ENCODE assay signal across 14 mouse cellular contexts in genomic region chr10:126988513-126989165, GRCm38 (mm10). TPM values are rescaled to one million over a fixed set of nuclear protein-coding genes. Genes with fewer than 3 reads are reported as not detected.
A peak's percentile ranks its signal among the peaks of the same experiment; 100 is the strongest.
DNase-seq lines count a peak whose midpoint lies in the region; ATAC-seq and TF ChIP-seq lines count a peak whose summit lies in the region.
"Had no signal": no experiment of that assay in that cellular context is flagged by ENCODE, and none has a peak within 500 bp of the region (broad histone marks: within the 10 kb centered on the region; RNA-seq: fewer than 3 reads in every experiment).

No protein-coding gene starts in this region.

- TF ChIP-seq POLR2A in heart, adult 2 months (IDR thresholded peaks at IDR 0.05; ENCODE audit: insufficient read depth, low read depth, low read length): no peak

- H3K79me2 ChIP-seq in heart, adult 2 months (replicated peaks; ENCODE audit: control insufficient read depth, insufficient read depth, low read length): peaks cover 24% of the 10 kb centered on the region

- H3K4me1 ChIP-seq in heart, adult 2 months (ENCODE audit: control insufficient read depth, insufficient read depth, low read length): peaks cover 63% of the 10 kb centered on the region
- peaks cover 71% of the 10 kb centered on the region for H3K4me1 ChIP-seq in lung, embryonic 15.5 days
- H3K4me1 ChIP-seq in embryonic facial prominence, embryonic 14.5 days (ENCODE audit: control insufficient read depth, insufficient read depth, low read length): peaks cover 48% of the 10 kb centered on the region
- peaks cover 63% of the 10 kb centered on the region for H3K4me1 ChIP-seq in liver, embryonic 15.5 days (replicated peaks)

- DNase-seq in heart, adult 2 months: no peak
- no peak for DNase-seq in heart, postnatal 36 days
- DNase-seq in lung, postnatal 10 days: no peak
- no peak for DNase-seq in embryonic facial prominence, embryonic 14.5 days (ENCODE audit: low spot score)
- DNase-seq in gastrocnemius, adult 18-20 months (ENCODE audit: low spot score): no peak
- no peak for DNase-seq in layer of hippocampus, postnatal 14 days (ENCODE audit: low spot score in 2 of 2)
- DNase-seq: kidney, adult 11 months; thymus, adult 18-20 months had no signal

- intact Hi-C loops in heart, adult 2 months (cut with DNase I): no loop called here
- intact Hi-C loops in heart, postnatal 36 days (cut with DNase I): loop anchor here (2.0 kb wide), 1 partner anchor 16 kb away; no protein-coding TSS in a partner anchor

- no peak overlapping the region for H3K4me3 ChIP-seq in heart, adult 2 months
- no peak overlapping the region for H3K4me3 ChIP-seq in lung, embryonic 15.5 days
- H3K4me3 ChIP-seq in embryonic facial prominence, embryonic 14.5 days (ENCODE audit: low read depth, low read length): no peak overlapping the region
- H3K4me3 ChIP-seq in liver, embryonic 15.5 days (replicated peaks): no peak overlapping the region

- H3K9me3 ChIP-seq in lung, embryonic 15.5 days: no peaks in the 10 kb centered on the region
- H3K9me3 ChIP-seq in embryonic facial prominence, embryonic 14.5 days (ENCODE audit: control insufficient read depth, low read length): no peaks in the 10 kb centered on the region
- H3K9me3 ChIP-seq in liver, embryonic 15.5 days (replicated peaks): no peaks in the 10 kb centered on the region

- WGBS in heart, adult 2 months: 21% methylated on average over 5 of the region's 5 CpGs
- 49% methylated on average over 5 of the region's 5 CpGs for WGBS in lung, embryonic 15.5 days
- WGBS in embryonic facial prominence, embryonic 14.5 days: 71% methylated on average over 5 of the region's 5 CpGs
- 34% methylated on average over 5 of the region's 5 CpGs for WGBS in liver, embryonic 15.5 days (ENCODE audit: insufficient replicate concordance)

- 0 out of 2 replicates have a peak overlapping the region, but pooled peaks have one; percentile 3 for H3K9ac ChIP-seq in heart, adult 2 months (ENCODE audit: low read depth, low read length)
- no peak overlapping the region for H3K9ac ChIP-seq in lung, embryonic 15.5 days
- H3K9ac ChIP-seq in embryonic facial prominence, embryonic 14.5 days (ENCODE audit: low read depth, low read length): no peak overlapping the region
- H3K9ac ChIP-seq in liver, embryonic 15.5 days: no peak overlapping the region

- no peak overlapping the region for H3K4me2 ChIP-seq in lung, embryonic 15.5 days
- no peak overlapping the region for H3K4me2 ChIP-seq in embryonic facial prominence, embryonic 14.5 days (ENCODE audit: low read depth, low read length)
- H3K4me2 ChIP-seq in liver, embryonic 15.5 days: no peak overlapping the region

- no peaks in the 10 kb centered on the region for H3K27me3 ChIP-seq in heart, adult 2 months (ENCODE audit: control insufficient read depth, insufficient read depth, low read length)
- no peaks in the 10 kb centered on the region for H3K27me3 ChIP-seq in lung, embryonic 15.5 days
- no peaks in the 10 kb centered on the region for H3K27me3 ChIP-seq in embryonic facial prominence, embryonic 14.5 days (replicated peaks; ENCODE audit: control insufficient read depth, insufficient read depth, low read length)
- no peaks in the 10 kb centered on the region for H3K27me3 ChIP-seq in liver, embryonic 15.5 days
- H3K27me3 ChIP-seq: CH12.LX had no signal

- TF ChIP-seq CTCF in heart, adult 2 months (IDR thresholded peaks at IDR 0.05): no peak

- ATAC-seq in lung, embryonic 15.5 days (ENCODE audit: borderline replicate concordance, extremely low read depth, low FRiP score, low TSS enrichment): no peak
- no peak for ATAC-seq in embryonic facial prominence, embryonic 14.5 days (ENCODE audit: low read depth)
- no peak for ATAC-seq in liver, embryonic 15.5 days (ENCODE audit: insufficient read depth)
- ATAC-seq: forebrain, embryonic 16.5 days had no signal

- peaks cover 19% of the 10 kb centered on the region for H3K36me3 ChIP-seq in heart, adult 2 months (ENCODE audit: control insufficient read depth, insufficient read depth, low read length)
- H3K36me3 ChIP-seq in lung, embryonic 15.5 days: peaks cover 23% of the 10 kb centered on the region
- H3K36me3 ChIP-seq in embryonic facial prominence, embryonic 14.5 days (ENCODE audit: control insufficient read depth, insufficient read depth, low read length): peaks cover 27% of the 10 kb centered on the region
- H3K36me3 ChIP-seq in liver, embryonic 15.5 days (replicated peaks): peaks cover 21% of the 10 kb centered on the region

- peak overlapping the region; percentile 73 for H3K27ac ChIP-seq in heart, adult 2 months
- peak overlapping the region; percentile 91; the same call in 1 of the 2 replicates for H3K27ac ChIP-seq in lung, embryonic 15.5 days
- peak overlapping the region; percentile 61 for H3K27ac ChIP-seq in embryonic facial prominence, embryonic 14.5 days (replicated peaks; ENCODE audit: low read depth, low read length)
- peak overlapping the region; percentile 24; the same call in 1 of the 2 replicates for H3K27ac ChIP-seq in liver, embryonic 15.5 days (replicated peaks)

- no peak for TF ChIP-seq EP300 in heart, adult 2 months (IDR thresholded peaks at IDR 0.05; ENCODE audit: insufficient read depth, low read depth, low read length)

RNA-seq across cellular contexts. Expression of gene Ctdsp2, which starts 10.1 kb away (rescaled TPM):
- total RNA-seq in heart, adult 2 months (2021): 100 to 1,000 TPM in 1 of 2 experiments, 10 to 100 TPM in 1; 82.2 to 108 TPM
- 85.6 and 114 TPM in 2 replicates for polyA plus RNA-seq in heart, adult 2 months (2012; rRNA removed)
- total RNA-seq in heart, postnatal 36 days (2021): 100 to 1,000 TPM; 131 to 136 TPM
- polyA plus RNA-seq in lung, embryonic 15.5 days (2015; fragmentation: Nextera tagmentation; extraction: Ambion mirVana): 68.6 and 73.1 TPM in 2 replicates
- 109 and 116 TPM in 2 replicates for polyA plus RNA-seq in embryonic facial prominence, embryonic 14.5 days (2014; fragmentation: Nextera tagmentation; extraction: Ambion mirVana)
- 11.3 and 12.9 TPM in 2 replicates for polyA plus RNA-seq in liver, embryonic 15.5 days (2015; fragmentation: Nextera tagmentation; extraction: Ambion mirVana)
- 100 to 1,000 TPM in 1 of 2 experiments, 10 to 100 TPM in 1; 84.5 to 110 TPM for total RNA-seq in gastrocnemius, adult 18-20 months (2021)
- total RNA-seq in layer of hippocampus, postnatal 14 days (2021): 10 to 100 TPM; 90.7 to 93.6 TPM

RNA-seq across cellular contexts. Expression of gene Avil, which starts 11.9 kb away (rescaled TPM):
- total RNA-seq in heart, adult 2 months (2021): under 1 TPM; 0.34 to 0.48 TPM
- 0.26 and 0.29 TPM in 2 replicates for polyA plus RNA-seq in heart, adult 2 months (2012; rRNA removed)
- total RNA-seq in heart, postnatal 36 days (2021): under 1 TPM; 0.35 to 0.80 TPM
- 0.25 and 0.39 TPM in 2 replicates for polyA plus RNA-seq in lung, embryonic 15.5 days (2015; fragmentation: Nextera tagmentation; extraction: Ambion mirVana)
- 7.8 and 9.0 TPM in 2 replicates for polyA plus RNA-seq in embryonic facial prominence, embryonic 14.5 days (2014; fragmentation: Nextera tagmentation; extraction: Ambion mirVana)
- polyA plus RNA-seq in liver, embryonic 15.5 days (2015; fragmentation: Nextera tagmentation; extraction: Ambion mirVana): 0.07 and 0.16 TPM in 2 replicates
- total RNA-seq in gastrocnemius, adult 18-20 months (2021): 1 to 10 TPM; 2.9 to 3.6 TPM
- total RNA-seq in layer of hippocampus, postnatal 14 days (2021): under 1 TPM; 0.48 to 0.62 TPM

RNA-seq across cellular contexts. Expression of gene Tsfm, which starts 42.0 kb away (rescaled TPM):
- 10 to 100 TPM; 50.8 to 58.7 TPM for total RNA-seq in heart, adult 2 months (2021)
- 40.0 and 42.4 TPM in 2 replicates for polyA plus RNA-seq in heart, adult 2 months (2012; rRNA removed)
- total RNA-seq in heart, postnatal 36 days (2021): 10 to 100 TPM; 56.1 to 62.2 TPM
- 73.2 and 79.2 TPM in 2 replicates for polyA plus RNA-seq in lung, embryonic 15.5 days (2015; fragmentation: Nextera tagmentation; extraction: Ambion mirVana)
- 61.0 and 61.3 TPM in 2 replicates for polyA plus RNA-seq in embryonic facial prominence, embryonic 14.5 days (2014; fragmentation: Nextera tagmentation; extraction: Ambion mirVana)
- polyA plus RNA-seq in liver, embryonic 15.5 days (2015; fragmentation: Nextera tagmentation; extraction: Ambion mirVana): 43.9 and 44.8 TPM in 2 replicates
- total RNA-seq in gastrocnemius, adult 18-20 months (2021): 10 to 100 TPM; 20.4 to 22.4 TPM
- 10 to 100 TPM; 27.4 to 31.9 TPM for total RNA-seq in layer of hippocampus, postnatal 14 days (2021)

RNA-seq across cellular contexts. Expression of gene Mettl1, which starts 52.6 kb away (rescaled TPM):
- 1 to 10 TPM; 6.3 to 7.0 TPM for total RNA-seq in heart, adult 2 months (2021)
- 12.3 and 16.0 TPM in 2 replicates for polyA plus RNA-seq in heart, adult 2 months (2012; rRNA removed)
- total RNA-seq in heart, postnatal 36 days (2021): 1 to 10 TPM; 7.7 to 7.9 TPM
- polyA plus RNA-seq in lung, embryonic 15.5 days (2015; fragmentation: Nextera tagmentation; extraction: Ambion mirVana): 45.8 and 49.6 TPM in 2 replicates
- 47.7 and 55.9 TPM in 2 replicates for polyA plus RNA-seq in embryonic facial prominence, embryonic 14.5 days (2014; fragmentation: Nextera tagmentation; extraction: Ambion mirVana)
- 15.6 and 15.7 TPM in 2 replicates for polyA plus RNA-seq in liver, embryonic 15.5 days (2015; fragmentation: Nextera tagmentation; extraction: Ambion mirVana)
- total RNA-seq in gastrocnemius, adult 18-20 months (2021): 1 to 10 TPM; 8.6 to 9.1 TPM
- 10 to 100 TPM; 10.2 to 10.9 TPM for total RNA-seq in layer of hippocampus, postnatal 14 days (2021)

RNA-seq across cellular contexts. Expression of gene Eef1akmt3, which starts 52.7 kb away (rescaled TPM):
- total RNA-seq in heart, adult 2 months (2021): not detected
- polyA plus RNA-seq in heart, adult 2 months (2012; rRNA removed): 0.06 TPM in 2 replicates
- not detected for total RNA-seq in heart, postnatal 36 days (2021)
- 0.52 and 0.58 TPM in 2 replicates for polyA plus RNA-seq in lung, embryonic 15.5 days (2015; fragmentation: Nextera tagmentation; extraction: Ambion mirVana)
- 0.84 and 1.0 TPM in 2 replicates for polyA plus RNA-seq in embryonic facial prominence, embryonic 14.5 days (2014; fragmentation: Nextera tagmentation; extraction: Ambion mirVana)
- polyA plus RNA-seq in liver, embryonic 15.5 days (2015; fragmentation: Nextera tagmentation; extraction: Ambion mirVana): 0.06 and 0.14 TPM in 2 replicates
- total RNA-seq in gastrocnemius, adult 18-20 months (2021): under 1 TPM in 1 of 2 experiments, not detected in 1; 0.09 TPM
- total RNA-seq in layer of hippocampus, postnatal 14 days (2021): under 1 TPM; 0.36 to 0.41 TPM
- total RNA-seq: left cerebral cortex, postnatal 36 days; monocyte, adult 5-6 weeks had no signal

Comparison
In these comparisons a context has a peak if more than half of its experiments do, and no peak if none do; other contexts are left out.
1. H3K27ac ChIP-seq: peak in every context shown above with its lines; median percentile 91 in lung, embryonic 15.5 days; 73 in heart, adult 2 months; 61 in embryonic facial prominence, embryonic 14.5 days; 24 in liver, embryonic 15.5 days.